Mouse (Mus musculus): Measurements from ENCODE around the gene Gm8300. TPM values are rescaled to one million over a fixed set of nuclear protein-coding genes. Genes with fewer than 3 reads are reported as not detected.

The Gm8300 gene
- polyA plus RNA-seq (2015; fragmentation: Nextera tagmentation; extraction: Ambion mirVana) = not detected in 2 replicates

GRCm38 (mm10) chr12:87514016-87514415 is at the start of gene Gm8300:
Gm8300 (plus strand) TSS chr12:87514316.

GRCm38 (mm10) chr12:87471964-87472786 is 41.9 kb upstream of the Gm8300 start, which contains the start of gene Snw1:
Snw1 (minus strand) TSS chr12:87472274.

GRCm38 (mm10) chr12:87494421-87494820 is 19.7 kb upstream of the Gm8300 start, which contains the start of gene Gm5788:
Gm5788 (plus strand) TSS chr12:87494721.

Other genes with a start within 250 kb of the Gm8300 start
- 13.1 and 17.0 TPM in 2 replicates for gene Vipas39, start 248.1 kb upstream of the Gm8300 start, polyA plus RNA-seq (2015; fragmentation: Nextera tagmentation; extraction: Ambion mirVana)
- gene Ahsa1, start 247.8 kb upstream of the Gm8300 start, polyA plus RNA-seq (2015; fragmentation: Nextera tagmentation; extraction: Ambion mirVana) = 126 and 128 TPM in 2 replicates
- 0.12 TPM in 2 replicates for gene Ism2, start 214.6 kb upstream of the Gm8300 start, polyA plus RNA-seq (2015; fragmentation: Nextera tagmentation; extraction: Ambion mirVana)
- gene Sptlc2, start 126.0 kb upstream of the Gm8300 start, polyA plus RNA-seq (2015; fragmentation: Nextera tagmentation; extraction: Ambion mirVana) = 56.9 and 67.7 TPM in 2 replicates
- 175 and 197 TPM in 2 replicates for gene Slirp, start 70.4 kb upstream of the Gm8300 start, polyA plus RNA-seq (2015; fragmentation: Nextera tagmentation; extraction: Ambion mirVana)
- 37.2 and 38.7 TPM in 2 replicates for gene Alkbh1, start 70.3 kb upstream of the Gm8300 start, polyA plus RNA-seq (2015; fragmentation: Nextera tagmentation; extraction: Ambion mirVana)
- gene Snw1, start 42.0 kb upstream of the Gm8300 start, polyA plus RNA-seq (2015; fragmentation: Nextera tagmentation; extraction: Ambion mirVana) = 79.3 and 80.0 TPM in 2 replicates
- gene Gm5788, start 19.6 kb upstream of the Gm8300 start, polyA plus RNA-seq (2015; fragmentation: Nextera tagmentation; extraction: Ambion mirVana) = not detected in 2 replicates
- gene Oog1, start 88.4 kb downstream of the Gm8300 start, polyA plus RNA-seq (2015; fragmentation: Nextera tagmentation; extraction: Ambion mirVana) = not detected in 2 replicates
- gene Gm4027, start 104.6 kb downstream of the Gm8300 start, polyA plus RNA-seq (2015; fragmentation: Nextera tagmentation; extraction: Ambion mirVana) = not detected in 2 replicates
- not detected in 2 replicates for gene Gm16381, start 130.3 kb downstream of the Gm8300 start, polyA plus RNA-seq (2015; fragmentation: Nextera tagmentation; extraction: Ambion mirVana)

All from spleen, postnatal 0 days (tissue).